Mouse (Mus musculus): ENCODE data around the gene Arfgap2.

The Arfgap2 gene

DNA sequence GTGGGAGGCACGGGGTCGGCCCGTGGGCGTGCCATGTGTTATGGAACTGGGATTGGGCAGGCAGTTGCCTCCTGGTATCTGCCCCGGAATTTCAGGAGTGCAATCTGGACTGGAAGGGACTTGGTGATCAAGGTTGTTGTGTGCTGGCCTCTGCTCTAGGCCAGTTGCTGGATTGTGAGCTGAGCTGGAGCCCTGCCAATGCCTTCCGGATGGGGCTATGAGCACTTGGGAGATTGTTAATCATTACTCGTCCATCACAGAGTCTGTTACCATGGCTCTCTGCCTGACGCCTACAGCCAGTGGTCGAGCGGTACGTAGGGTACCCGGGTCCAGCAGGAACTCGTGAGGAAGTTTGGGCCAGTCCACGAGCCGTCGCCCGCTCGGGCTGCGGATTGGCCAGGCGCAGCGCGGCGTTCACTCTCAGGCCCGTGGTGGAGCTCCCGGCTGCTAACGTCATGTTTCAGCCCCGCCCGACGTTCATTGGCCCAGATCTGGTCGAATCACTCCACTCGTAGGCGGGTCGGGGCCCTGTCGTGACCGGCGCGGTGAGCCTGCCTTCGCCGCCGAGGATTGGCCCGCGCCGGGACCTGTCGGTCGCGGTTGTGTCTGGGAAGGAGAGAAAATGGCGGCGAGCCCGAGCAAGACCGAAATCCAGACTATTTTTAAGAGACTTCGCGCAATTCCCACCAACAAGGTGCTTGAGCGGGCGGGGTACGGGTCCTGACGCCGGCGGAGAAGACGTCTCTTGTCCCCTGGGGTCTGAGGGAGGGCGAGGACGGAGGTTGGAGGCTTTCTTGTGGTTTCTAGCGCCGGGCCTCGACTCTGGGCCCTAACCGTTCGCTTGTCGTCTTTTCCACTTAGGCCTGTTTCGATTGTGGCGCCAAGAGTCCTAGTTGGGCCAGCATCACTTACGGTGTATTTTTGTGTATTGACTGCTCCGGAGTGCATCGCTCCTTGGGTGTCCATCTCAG, at the start of gene Arfgap2:
Gene Arfgap2, plus strand, starts transcription at position 264 of the 971 bp plus-strand sequence.
- peak; percentile 100 for DNase-seq (ENCODE audit: low read depth, low spot score)

- peak; percentile 39 for DNase-seq (ENCODE audit: low read depth, low spot score)
Observed at GRCm38 (mm10) chr2:91217032-91217431, 47.7 kb upstream of the Arfgap2 start.

GRCm38 (mm10) chr2:91220501-91220900, 44.3 kb upstream of the Arfgap2 start:
- DNase-seq (ENCODE audit: low read depth, low spot score) = no peak

- DNase-seq (ENCODE audit: low read depth, low spot score) = peak; percentile 47
Observed at GRCm38 (mm10) chr2:91223614-91224013, 41.2 kb upstream of the Arfgap2 start.

GRCm38 (mm10) chr2:91229735-91230134, 35.0 kb upstream of the Arfgap2 start:
- DNase-seq (ENCODE audit: low read depth, low spot score) = peak; percentile 84

DNA sequence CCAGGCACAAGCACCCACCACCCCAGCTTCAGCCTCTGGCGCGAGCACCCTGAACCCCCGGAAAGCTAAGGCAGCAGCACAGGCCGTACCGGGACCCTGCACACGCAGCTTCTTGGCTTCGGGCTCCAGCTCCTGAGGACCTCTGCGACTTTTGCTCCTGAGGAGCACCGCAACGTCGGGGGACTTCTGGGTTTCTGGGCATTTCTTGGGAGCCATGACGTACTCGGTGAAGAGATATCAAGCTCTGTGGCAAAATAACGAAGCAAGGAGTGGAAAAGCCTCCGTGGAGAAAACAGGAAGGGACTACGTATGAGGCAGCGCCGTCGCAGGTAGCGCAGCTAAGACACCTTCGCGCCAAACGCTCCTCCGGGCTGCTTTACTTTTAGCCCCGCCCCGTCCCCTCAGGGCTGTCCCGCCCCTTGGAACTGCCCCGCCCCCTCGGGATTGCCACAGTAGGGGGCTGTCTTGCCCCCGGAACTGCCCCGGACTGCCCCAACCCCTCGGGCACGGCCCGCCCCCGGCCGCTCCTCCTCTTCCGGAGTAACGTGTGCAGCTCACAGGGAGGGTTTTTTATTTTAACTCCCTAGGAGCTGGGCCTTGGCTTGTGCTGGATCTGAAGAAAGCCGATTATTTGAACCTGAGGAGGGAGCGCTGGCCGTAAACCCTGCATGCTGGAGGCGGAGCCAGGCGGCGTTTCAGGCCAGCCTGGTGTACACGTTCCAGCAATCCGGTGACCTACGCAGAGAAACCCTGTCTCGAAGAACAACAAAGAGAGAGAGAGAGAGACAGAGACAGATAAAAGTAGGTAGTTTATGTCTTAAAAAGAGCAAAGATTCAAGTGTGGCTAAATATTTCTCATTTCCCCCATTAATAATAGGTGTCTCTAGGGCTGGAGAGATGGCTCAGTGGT, 27.9 kb upstream of the Arfgap2 start, which contains the start of gene Ddb2:
Gene Ddb2, minus strand, starts transcription at position 382 of the 910 bp plus-strand sequence.
- peak; percentile 98 for DNase-seq (ENCODE audit: low read depth, low spot score)

DNA sequence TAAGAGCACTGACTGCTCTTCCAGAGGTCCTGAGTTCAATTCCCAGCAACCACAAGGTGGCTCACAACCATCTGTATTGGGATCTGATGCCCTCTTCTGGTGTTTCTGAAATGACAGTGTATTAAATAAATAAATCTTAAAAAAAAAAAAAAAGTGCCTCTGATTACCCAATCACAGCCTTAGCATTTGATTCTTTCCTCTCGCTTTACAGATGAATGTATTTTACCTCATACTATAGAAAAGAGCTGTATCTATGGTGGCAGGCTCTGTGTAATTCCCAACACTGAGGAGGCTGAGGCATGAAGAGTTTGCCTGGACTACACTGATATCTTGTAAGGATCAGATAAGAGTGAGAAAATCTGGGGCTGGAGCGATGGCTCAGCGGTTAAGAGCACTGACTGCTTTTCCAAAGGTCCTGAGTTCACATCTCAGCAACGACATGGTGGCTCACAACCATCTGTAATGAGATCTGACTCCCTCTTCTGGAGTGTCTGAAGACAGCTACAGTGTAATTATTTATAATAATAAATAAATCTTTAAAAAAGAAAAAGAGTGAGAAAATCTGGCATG, 27.2 kb upstream of the Arfgap2 start:
- peak; percentile 43 for DNase-seq (ENCODE audit: low read depth, low spot score)

DNA sequence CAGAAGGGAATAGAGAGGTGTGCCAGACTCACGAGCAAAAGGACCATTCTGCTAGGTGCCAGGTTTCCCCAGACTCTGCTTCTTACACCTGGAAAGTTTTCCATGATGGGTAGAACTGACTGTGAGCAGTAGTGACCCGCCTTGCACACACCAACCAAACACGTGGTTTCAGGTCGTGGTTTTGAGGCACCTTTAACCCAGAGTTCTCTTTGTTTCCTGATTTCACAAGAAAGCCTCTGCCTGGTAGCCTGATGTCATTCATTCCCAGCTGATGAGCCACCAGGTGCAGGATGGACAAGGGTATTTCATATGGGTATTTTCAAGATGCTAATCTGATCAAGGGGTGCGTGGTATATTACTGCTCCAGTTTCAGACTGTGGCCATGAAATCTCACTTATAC, 22.2 kb upstream of the Arfgap2 start:
- no peak for DNase-seq (ENCODE audit: low read depth, low spot score)

- DNase-seq (ENCODE audit: low read depth, low spot score) = peak; percentile 92
Observed at GRCm38 (mm10) chr2:91243416-91243815, 21.4 kb upstream of the Arfgap2 start.

DNA sequence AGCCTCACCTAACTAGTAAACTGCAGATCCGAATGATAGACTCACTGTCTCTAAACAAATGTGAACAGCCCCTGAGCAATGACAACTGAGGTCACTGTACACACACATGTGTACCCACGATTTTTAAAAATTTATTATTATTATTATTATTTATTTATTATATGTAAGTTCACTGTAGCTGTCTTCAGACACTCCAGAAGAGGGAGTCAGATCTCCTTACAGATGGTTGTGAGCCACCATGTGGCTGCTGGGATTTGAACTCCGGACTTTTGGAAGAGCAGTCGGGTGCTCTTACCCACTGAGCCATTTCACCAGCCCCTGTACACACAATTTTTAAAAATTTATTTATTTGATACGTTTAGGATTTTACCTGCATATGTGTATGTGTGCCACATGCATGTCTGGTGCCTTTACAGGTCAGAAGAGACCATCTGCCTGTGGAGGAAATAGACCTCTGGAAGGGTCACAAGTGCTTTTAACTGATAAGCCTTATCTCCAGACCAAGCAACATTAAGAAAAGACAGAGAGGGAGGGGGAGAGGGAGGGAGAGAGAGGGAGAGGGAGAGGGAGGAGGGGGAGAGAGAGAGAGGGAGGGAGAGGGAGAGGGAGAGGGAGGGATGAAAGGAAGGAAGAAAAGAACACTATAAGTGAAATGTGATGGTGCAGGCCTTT, 20.1 kb upstream of the Arfgap2 start:
- no peak for DNase-seq (ENCODE audit: low read depth, low spot score)

DNA sequence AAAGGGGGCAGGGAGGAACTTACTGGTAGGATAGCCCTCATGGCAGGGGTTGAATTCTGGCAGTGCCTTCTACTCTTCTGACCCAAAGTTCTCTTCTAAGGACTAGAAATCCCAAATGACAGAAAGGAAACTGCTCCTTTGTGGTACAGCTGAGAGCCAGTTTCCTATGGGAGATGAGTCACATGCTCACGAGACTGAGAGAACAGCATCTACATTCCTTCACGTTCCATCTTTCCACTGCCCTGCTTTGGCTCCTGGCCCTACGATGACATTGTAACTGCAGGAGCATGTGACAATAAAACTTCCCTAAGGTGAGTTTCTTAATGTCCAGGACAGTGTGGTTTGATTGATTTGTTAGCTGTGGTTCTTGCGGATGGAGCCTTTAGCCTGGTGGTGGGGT, 16.4 kb upstream of the Arfgap2 start:
- DNase-seq (ENCODE audit: low read depth, low spot score) = no peak

DNA sequence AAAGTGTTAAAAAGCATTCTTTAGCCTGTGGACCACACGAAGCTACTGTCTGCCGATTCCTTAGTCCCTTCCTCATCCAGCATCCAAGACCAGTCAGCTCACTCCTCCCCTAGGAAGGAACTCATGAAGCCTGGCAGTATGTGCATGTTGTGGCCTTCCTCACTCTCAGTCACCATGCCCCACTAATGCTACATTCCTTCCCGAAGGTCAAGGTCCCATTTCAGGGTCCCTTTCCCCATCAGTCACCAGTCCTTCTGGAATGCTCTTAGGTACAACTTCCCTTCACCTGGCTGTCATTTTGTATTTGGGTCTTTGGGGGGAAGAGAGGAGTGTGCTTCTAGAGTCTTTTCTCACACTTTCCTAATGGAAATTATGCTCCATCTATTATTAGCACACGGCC, 12.8 kb upstream of the Arfgap2 start:
- no peak for DNase-seq (ENCODE audit: low read depth, low spot score)

GRCm38 (mm10) chr2:91252512-91252911, 12.3 kb upstream of the Arfgap2 start:
- no peak for DNase-seq (ENCODE audit: low read depth, low spot score)

DNA sequence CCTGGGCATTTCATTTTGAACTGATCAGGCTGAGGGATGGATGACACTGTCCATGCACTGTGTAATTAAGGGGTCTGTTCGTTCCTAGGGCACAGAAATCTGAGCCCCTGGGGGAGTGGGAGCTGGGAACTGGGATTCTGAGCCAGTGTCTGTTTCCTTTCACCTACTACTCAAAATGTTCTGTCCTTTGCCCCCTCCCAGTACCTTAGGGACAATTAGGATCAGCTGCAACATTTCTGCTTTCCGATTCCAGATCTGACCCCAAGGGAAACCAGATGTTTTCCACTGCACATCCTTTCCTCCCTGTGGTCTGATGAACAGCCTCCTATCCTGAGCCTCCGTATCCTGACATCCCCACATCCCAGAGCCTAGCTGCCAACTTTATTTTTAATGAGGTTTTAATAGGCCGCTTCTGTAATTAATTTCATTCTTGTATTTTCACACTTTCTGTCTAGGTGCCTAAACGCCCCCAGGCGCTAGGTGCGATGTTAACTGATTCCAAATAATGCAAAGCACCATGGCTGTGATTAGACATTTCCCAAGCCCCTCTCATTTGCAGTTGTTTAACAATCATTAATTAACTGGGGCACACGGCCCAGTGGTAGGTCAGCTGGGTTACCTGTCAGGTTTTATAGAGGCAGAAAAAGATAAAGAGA, 9.9 kb upstream of the Arfgap2 start:
- no peak for DNase-seq (ENCODE audit: low read depth, low spot score)

- DNase-seq (ENCODE audit: low read depth, low spot score) = peak; percentile 73
Observed at GRCm38 (mm10) chr2:91255661-91256150, 9.1 kb upstream of the Arfgap2 start, which contains the start of gene Pacsin3. Gene Pacsin3 (plus strand): TSS chr2:91255954.

DNA sequence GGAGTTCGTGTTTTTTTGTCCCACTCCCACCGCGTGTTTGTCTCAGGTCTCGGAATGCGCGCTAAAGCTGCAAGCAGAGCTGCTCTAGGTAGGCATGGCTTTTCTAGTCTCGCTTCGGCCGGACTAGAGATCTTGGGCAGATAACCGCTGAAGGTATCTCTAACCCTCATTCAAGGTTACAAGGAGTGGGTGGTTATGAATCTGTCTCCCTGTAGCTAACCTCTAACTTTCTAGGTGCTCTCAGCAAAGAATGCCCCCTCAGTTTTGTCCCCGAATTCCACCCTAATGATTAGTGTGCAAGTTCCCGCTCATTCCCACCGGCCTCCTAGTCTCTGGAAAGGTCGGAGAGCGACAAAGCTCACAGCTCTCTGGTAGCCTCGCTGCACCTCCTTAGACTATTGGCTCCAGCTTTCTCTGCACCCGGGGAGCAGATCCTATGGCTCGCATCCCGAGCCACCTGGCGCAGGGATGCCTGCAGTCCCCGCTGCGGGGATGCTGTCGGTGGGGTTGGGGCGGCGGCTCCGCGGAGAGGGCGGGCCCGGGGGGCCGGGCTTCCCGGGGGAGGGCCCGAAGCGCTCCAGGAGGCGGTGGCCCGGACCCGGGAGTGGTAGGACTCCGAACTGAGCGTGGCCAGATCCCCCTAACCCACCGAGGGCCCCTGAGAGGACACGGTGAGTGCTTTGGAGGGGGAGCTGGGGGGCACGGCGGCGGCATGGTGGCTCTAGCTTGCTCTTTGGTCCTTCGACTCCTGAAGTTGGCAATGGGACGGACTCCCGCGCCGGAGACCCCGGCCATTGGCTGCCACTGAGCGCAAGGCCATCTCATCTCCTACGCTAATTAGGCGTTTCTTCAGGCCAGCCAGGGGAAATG, 8.3 kb upstream of the Arfgap2 start:
- DNase-seq (ENCODE audit: low read depth, low spot score) = peak; percentile 77

GRCm38 (mm10) chr2:91257126-91257980, 7.4 kb upstream of the Arfgap2 start:
- DNase-seq (ENCODE audit: low read depth, low spot score) = peak; percentile 51

- DNase-seq (ENCODE audit: low read depth, low spot score) = peak; percentile 80
Observed at GRCm38 (mm10) chr2:91258054-91258453, 6.7 kb upstream of the Arfgap2 start.
